Mouse (Mus musculus) liver, embryonic 16.5 days (tissue): ENCODE measurements around the gene Uqcc3. TPM values are rescaled to one million over a fixed set of nuclear protein-coding genes. Genes with fewer than 3 reads are reported as not detected.

Experiments used
- ATAC-seq: fragments of 200-750 bp; cut with Nextera tagmentation; 2 replicates; pipeline ENCODE4 v1.8.0; 2017; ENCODE audit warnings: low read depth, mild to moderate bottlenecking, moderate number of reproducible peaks, moderate library complexity
- H3K27ac ChIP-seq: fragments of 300-500 bp; sonication (generic); 2 replicates; pipeline ENCODE4 v1.5.1; 2014; ENCODE audit warnings: mild to moderate bottlenecking, low read length
- H3K27me3 ChIP-seq: fragments of 300-500 bp; sonication (generic); 2 replicates; pipeline ENCODE4 v1.6.1; 2014; ENCODE audit warnings: low read depth, low read length, mixed read lengths; ENCODE audit not compliant: control insufficient read depth, insufficient read depth
- H3K36me3 ChIP-seq: fragments of 300-500 bp; sonication (generic); 2 replicates; pipeline ENCODE4 v1.6.1; 2014; ENCODE audit warnings: mild to moderate bottlenecking; ENCODE audit not compliant: control insufficient read depth, insufficient read depth
- H3K4me1 ChIP-seq: fragments of 300-500 bp; sonication (generic); 2 replicates; pipeline ENCODE4 v1.6.1; 2014; ENCODE audit warnings: low read depth, low read length, mixed read lengths; ENCODE audit not compliant: control insufficient read depth
- H3K4me2 ChIP-seq: fragments of 300-500 bp; sonication (generic); 2 replicates; pipeline ENCODE4 v1.6.1; 2014; ENCODE audit warnings: low read depth, low read length, mixed read lengths
- H3K4me3 ChIP-seq: fragments of 300-500 bp; sonication (generic); 2 replicates; pipeline ENCODE4 v1.5.1; 2014; ENCODE audit warnings: low read depth, mild to moderate bottlenecking, low read length
- H3K9ac ChIP-seq: fragments of 300-500 bp; sonication (generic); 2 replicates; pipeline ENCODE4 v1.6.1; 2014; ENCODE audit warnings: low read depth, low read length
- H3K9me3 ChIP-seq: fragments of 300-500 bp; sonication (generic); replicated peaks from 2 replicates; pipeline ENCODE4 v1.6.1; 2016; ENCODE audit warnings: low read length; ENCODE audit not compliant: control insufficient read depth
- WGBS: fragments of 180-500 bp; shearing (Covaris S2); extraction: QIAGEN DNeasy Blood & Tissue Kit; methylation state at CpG from one replicate; pipeline ENCODE4 v1.1.7; 2014; ENCODE audit not compliant: insufficient replicate concordance; 5-methylcytosine and 5-hydroxymethylcytosine counted together
- polyA plus RNA-seq: library from polyadenylated mRNA; unstranded; fragments of >200 nt; fragmentation: Nextera tagmentation; extraction: Ambion mirVana; gene quantifications from 2 replicates; pipeline ENCODE4 v1.2.1, GENCODE M21; 2015

Uqcc3 gene
- 27.9 and 29.6 TPM in 2 replicates for polyA plus RNA-seq

GRCm38 (mm10) chr19:8880311-8881033 lies at the start of gene Uqcc3:
TSS of gene Uqcc3 (minus strand) at chr19:8880923.
- Histone ChIP-seq H3K4me2 (peak within 1 kb of the TSS; percentile 87), H3K27ac (peak within 1 kb of the TSS; percentile 81), H3K27me3 (no peaks in the 10 kb centered on the region), H3K4me1 (peaks cover 13% of the 10 kb centered on the region), H3K4me3 (peak within 1 kb of the TSS; percentile 89), H3K9ac (peak within 1 kb of the TSS; percentile 93), H3K36me3 (peaks cover 14% of the 10 kb centered on the region), H3K9me3 (no peaks in the 10 kb centered on the region)
- peak; percentile 98 for ATAC-seq
- under 1% methylated on average over 42 of the region's 42 CpGs for WGBS

- H3K9me3 ChIP-seq, result no peaks in the 10 kb centered on the region
- peak overlapping the region; percentile 91 for H3K27ac ChIP-seq
- H3K9ac ChIP-seq, result peak overlapping the region; percentile 88
- no peaks in the 10 kb centered on the region for H3K27me3 ChIP-seq
- ATAC-seq, result no peak
- peak overlapping the region; percentile 90 for H3K4me3 ChIP-seq
- H3K36me3 ChIP-seq, result peaks cover 5% of the 10 kb centered on the region; the same call in 1 of the 2 replicates
- H3K4me1 ChIP-seq, result peaks cover 41% of the 10 kb centered on the region
- peak overlapping the region; percentile 99 for H3K4me2 ChIP-seq
- 6% methylated on average over 11 of the region's 11 CpGs for WGBS
Observed at GRCm38 (mm10) chr19:8930117-8930516, 49.4 kb upstream of the Uqcc3 start.

GRCm38 (mm10) chr19:8929224-8930088 lies 48.7 kb upstream of the Uqcc3 start, which contains the start of the genes Rom1 and Eml3:
TSS of gene Rom1 (minus strand) at chr19:8929356.
TSS of gene Eml3 (plus strand) at chr19:8929552.
- WGBS, result under 1% methylated on average over 70 of the region's 74 CpGs
- Histone ChIP-seq H3K4me2 (peak within 1 kb of the TSS; percentile 99), H3K27me3 (no peaks in the 10 kb centered on the region), H3K4me1 (peaks cover 41% of the 10 kb centered on the region), H3K36me3 (peaks cover 5% of the 10 kb centered on the region; the same call in 1 of the 2 replicates), H3K4me3 (peak within 1 kb of the TSS; percentile 90), H3K27ac (peak within 1 kb of the TSS; percentile 91), H3K9ac (peak within 1 kb of the TSS; percentile 88), H3K9me3 (no peaks in the 10 kb centered on the region)
- ATAC-seq, result peak; percentile 76

DNA sequence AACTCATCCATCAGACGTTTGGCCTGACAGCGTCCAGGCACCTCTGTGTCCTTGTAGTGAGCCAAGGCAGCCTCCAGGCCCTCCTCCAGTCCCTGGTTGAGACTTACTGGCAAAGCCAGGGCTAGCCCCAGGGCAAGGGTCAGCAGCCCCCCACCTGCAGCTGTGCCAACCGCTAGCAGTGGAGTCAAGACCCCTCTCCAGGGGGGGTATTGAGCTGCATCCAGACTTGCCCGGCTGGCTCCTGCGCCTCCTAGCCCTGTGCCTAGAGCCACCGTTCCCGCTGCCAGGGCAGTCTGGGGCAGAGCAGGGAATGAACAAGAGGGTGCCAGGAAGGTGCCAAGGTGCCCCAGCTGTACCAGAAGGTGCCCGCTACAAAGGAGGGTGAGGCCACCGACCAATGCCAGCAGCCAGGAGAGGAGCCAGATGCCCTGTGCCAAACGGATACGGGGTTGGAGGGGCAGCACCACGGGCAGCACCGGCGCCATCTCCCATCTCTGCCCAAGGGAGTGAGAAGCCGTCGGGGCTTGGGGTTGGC lies 48.0 kb upstream of the Uqcc3 start:
- peak overlapping the region; percentile 88 for H3K9ac ChIP-seq
- H3K4me1 ChIP-seq, result peaks cover 41% of the 10 kb centered on the region
- no peaks in the 10 kb centered on the region for H3K9me3 ChIP-seq
- WGBS, result 30% methylated on average over 16 of the region's 16 CpGs
- H3K4me2 ChIP-seq, result peak overlapping the region; percentile 99
- no peaks in the 10 kb centered on the region for H3K27me3 ChIP-seq
- H3K27ac ChIP-seq, result peak overlapping the region; percentile 91
- ATAC-seq, result peak; percentile 0; the same call in 1 of the 2 replicates
- H3K4me3 ChIP-seq, result peak overlapping the region; percentile 90
- H3K36me3 ChIP-seq, result peaks cover 2% of the 10 kb centered on the region; the same call in 1 of the 2 replicates

- WGBS, result 27% methylated on average over 12 of the region's 12 CpGs
- Histone ChIP-seq H3K4me3 (peak overlapping the region; percentile 90), H3K27ac (peak overlapping the region; percentile 91), H3K9me3 (no peaks in the 10 kb centered on the region), H3K36me3 (no peaks in the 10 kb centered on the region), H3K4me2 (peak overlapping the region; percentile 99), H3K27me3 (no peaks in the 10 kb centered on the region), H3K4me1 (peaks cover 43% of the 10 kb centered on the region), H3K9ac (peak overlapping the region; percentile 1; the same call in 1 of the 2 replicates)
- ATAC-seq, result peak; percentile 37
Observed at GRCm38 (mm10) chr19:8927891-8928525, 47.3 kb upstream of the Uqcc3 start.

GRCm38 (mm10) chr19:8926766-8927165 lies 46.0 kb upstream of the Uqcc3 start:
- Histone ChIP-seq H3K36me3 (no peaks in the 10 kb centered on the region), H3K4me2 (no peak overlapping the region), H3K27me3 (no peaks in the 10 kb centered on the region), H3K27ac (no peak overlapping the region), H3K4me3 (no peak overlapping the region), H3K4me1 (peaks cover 46% of the 10 kb centered on the region), H3K9ac (no peak overlapping the region), H3K9me3 (no peaks in the 10 kb centered on the region)
- no peak for ATAC-seq
- WGBS, result 46% methylated on average over 2 of the region's 2 CpGs

DNA sequence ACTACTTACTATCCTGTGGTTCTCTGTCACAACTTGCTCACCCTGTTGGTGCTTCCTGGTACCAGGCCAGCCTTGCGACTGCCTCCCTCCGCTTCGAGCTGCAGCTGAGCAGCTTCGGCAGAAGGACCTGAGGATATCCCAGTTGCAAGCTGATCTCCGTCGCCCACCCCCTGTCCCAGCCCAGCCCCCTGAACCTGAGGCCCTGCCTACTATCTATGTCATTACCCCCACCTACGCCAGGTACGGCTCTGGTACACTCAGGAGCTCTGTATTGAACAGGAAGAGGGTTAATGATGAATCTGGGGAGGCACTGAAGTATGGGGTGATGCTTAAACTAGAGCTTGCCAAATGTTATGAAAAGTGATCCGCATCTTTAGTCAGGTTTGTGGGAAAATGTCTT lies 41.0 kb upstream of the Uqcc3 start:
- H3K36me3 ChIP-seq, result no peaks in the 10 kb centered on the region; the same call in 1 of the 2 replicates
- peak overlapping the region; percentile 92 for H3K4me2 ChIP-seq
- H3K9ac ChIP-seq, result peak overlapping the region; percentile 90; the same call in 1 of the 2 replicates
- H3K27ac ChIP-seq, result peak overlapping the region; percentile 96; the same call in 1 of the 2 replicates
- WGBS, result 73% methylated on average over 9 of the region's 9 CpGs
- no peaks in the 10 kb centered on the region for H3K27me3 ChIP-seq
- H3K4me3 ChIP-seq, result peak overlapping the region; percentile 87
- no peak for ATAC-seq
- H3K9me3 ChIP-seq, result no peaks in the 10 kb centered on the region
- peaks cover 19% of the 10 kb centered on the region for H3K4me1 ChIP-seq

GRCm38 (mm10) chr19:8920836-8921291 lies 40.1 kb upstream of the Uqcc3 start:
- Histone ChIP-seq H3K27ac (peak overlapping the region; percentile 96), H3K4me1 (peaks cover 16% of the 10 kb centered on the region), H3K9ac (peak overlapping the region; percentile 90), H3K4me3 (peak overlapping the region; percentile 87), H3K4me2 (peak overlapping the region; percentile 92), H3K27me3 (no peaks in the 10 kb centered on the region), H3K9me3 (no peaks in the 10 kb centered on the region), H3K36me3 (peaks cover 5% of the 10 kb centered on the region)
- WGBS, result under 1% methylated on average over 6 of the region's 6 CpGs
- no peak for ATAC-seq
